Mouse (Mus musculus) hindbrain, postnatal 0 days (tissue): ENCODE data around the gene Fanca. TPM values are rescaled to one million over a fixed set of nuclear protein-coding genes. Genes with fewer than 3 reads are reported as not detected.

ENCODE experiments used
- ATAC-seq: fragments of 200-750 bp; cut with Nextera tagmentation; 2 replicates; pipeline ENCODE4 v1.8.0; 2017; ENCODE audit warnings: mild to moderate bottlenecking, moderate TSS enrichment, moderate library complexity
- DNase-seq: peaks from one replicate; pipeline ENCODE4 v3.0.0-alpha.2; 2015; ENCODE audit warnings: low spot score
- H3K27ac ChIP-seq: fragments of 300-500 bp; sonication (generic); 2 replicates; pipeline ENCODE4 v1.5.1; 2014; ENCODE audit warnings: mild to moderate bottlenecking
- H3K27me3 ChIP-seq: fragments of 300-500 bp; sonication (generic); 2 replicates; pipeline ENCODE4 v1.6.1; 2014; ENCODE audit warnings: low read length, mixed read lengths; ENCODE audit not compliant: insufficient read depth
- H3K36me3 ChIP-seq: fragments of 300-500 bp; sonication (generic); 2 replicates; pipeline ENCODE4 v1.6.1; 2014; ENCODE audit warnings: low read length, mixed read lengths; ENCODE audit not compliant: insufficient read depth
- H3K4me1 ChIP-seq: fragments of 300-500 bp; sonication (generic); 2 replicates; pipeline ENCODE4 v1.6.1; 2014; ENCODE audit warnings: antibody characterized with exemption, low read length, mixed read lengths; ENCODE audit not compliant: insufficient read depth
- H3K4me2 ChIP-seq: fragments of 300-500 bp; sonication (generic); 2 replicates; pipeline ENCODE4 v1.6.1; 2014; ENCODE audit warnings: low read depth, mild to moderate bottlenecking, low read length, moderate library complexity, mixed read lengths
- H3K4me3 ChIP-seq: fragments of 300-500 bp; sonication (generic); 2 replicates; pipeline ENCODE4 v1.5.1; 2014; ENCODE audit warnings: low read length
- H3K9ac ChIP-seq: fragments of 300-500 bp; sonication (generic); replicated peaks from 2 replicates; pipeline ENCODE4 v1.6.1; 2014; ENCODE audit warnings: mild to moderate bottlenecking, low read length, moderate library complexity, mixed read lengths
- H3K9me3 ChIP-seq: fragments of 300-500 bp; sonication (generic); 2 replicates; pipeline ENCODE4 v1.6.1; 2016; ENCODE audit warnings: low read length, mixed read lengths
- CTCF ChIP-seq: IDR thresholded peaks from 2 replicates; pipeline ENCODE4 v1.5.1; 2016; ENCODE audit warnings: antibody characterized with exemption, control low read depth, low read depth
- WGBS: fragments of 180-500 bp; shearing (Covaris S2); extraction: QIAGEN DNeasy Blood & Tissue Kit; methylation state at CpG from one replicate; pipeline ENCODE4 v1.1.7; 2014; 5-methylcytosine and 5-hydroxymethylcytosine counted together
- polyA plus RNA-seq: library from polyadenylated mRNA; unstranded; fragments of >200 nt; fragmentation: Nextera tagmentation; extraction: Ambion mirVana; gene quantifications from 2 replicates; pipeline ENCODE4 v1.2.1, GENCODE M21; 2015
- total RNA-seq: library from RNA; depleted of rRNA; stranded (reverse); fragments of >200 nt; gene quantifications from 2 replicates; pipeline ENCODE4 v1.2.3, GENCODE M21; 2014

Gene Fanca
- total and polyA plus RNA-seq, 2 experiments from 2014 or later = 5.8 to 13.5 TPM

GRCm38 (mm10) chr8:123248596-123248995 is 69.8 kb downstream of the Fanca start:
- no peak for TF ChIP-seq CTCF
- no peak overlapping the region for H3K9ac ChIP-seq
- H3K4me2 ChIP-seq = no peak overlapping the region
- H3K27me3 ChIP-seq = no peaks in the 10 kb centered on the region
- no peak overlapping the region for H3K27ac ChIP-seq
- H3K4me1 ChIP-seq = peaks cover 9% of the 10 kb centered on the region
- no peak for ATAC-seq
- no peak for DNase-seq
- no peak overlapping the region for H3K4me3 ChIP-seq
- H3K36me3 ChIP-seq = peaks cover 73% of the 10 kb centered on the region
- no peaks in the 10 kb centered on the region for H3K9me3 ChIP-seq
- WGBS = 93% methylated on average over 8 of the region's 8 CpGs

GRCm38 (mm10) chr8:123247748-123248147 is 70.6 kb downstream of the Fanca start:
- H3K9ac ChIP-seq = no peak overlapping the region
- H3K36me3 ChIP-seq = peaks cover 77% of the 10 kb centered on the region
- WGBS = 99% methylated on average over 6 of the region's 6 CpGs
- H3K4me2 ChIP-seq = no peak overlapping the region
- H3K4me1 ChIP-seq = peaks cover 3% of the 10 kb centered on the region
- H3K9me3 ChIP-seq = no peaks in the 10 kb centered on the region
- H3K27ac ChIP-seq = no peak overlapping the region
- ATAC-seq (no peak), DNase-seq (no peak)
- TF ChIP-seq CTCF = no peak
- no peaks in the 10 kb centered on the region for H3K27me3 ChIP-seq
- no peak overlapping the region for H3K4me3 ChIP-seq

GRCm38 (mm10) chr8:123245543-123245942 is 72.8 kb downstream of the Fanca start:
- ATAC-seq (no peak), DNase-seq (no peak)
- peaks cover 75% of the 10 kb centered on the region for H3K36me3 ChIP-seq
- no peak overlapping the region for H3K4me2 ChIP-seq
- TF ChIP-seq CTCF = no peak
- no peak overlapping the region for H3K27ac ChIP-seq
- H3K9ac ChIP-seq = no peak overlapping the region
- H3K4me3 ChIP-seq = no peak overlapping the region
- H3K27me3 ChIP-seq = no peaks in the 10 kb centered on the region
- no peaks in the 10 kb centered on the region for H3K4me1 ChIP-seq
- WGBS = 93% methylated on average over 12 of the region's 12 CpGs
- H3K9me3 ChIP-seq = no peaks in the 10 kb centered on the region

- no peak for TF ChIP-seq CTCF
- Histone ChIP-seq H3K9me3 (no peaks in the 10 kb centered on the region), H3K27me3 (no peaks in the 10 kb centered on the region), H3K4me3 (no peak overlapping the region), H3K4me2 (no peak overlapping the region), H3K9ac (no peak overlapping the region), H3K27ac (no peak overlapping the region), H3K36me3 (peaks cover 66% of the 10 kb centered on the region), H3K4me1 (no peaks in the 10 kb centered on the region)
- WGBS = 92% methylated on average over 4 of the region's 4 CpGs
- no peak for DNase-seq
- no peak for ATAC-seq
These were observed 74.0 kb downstream of the Fanca start for GRCm38 (mm10) chr8:123244382-123244781.

DNA sequence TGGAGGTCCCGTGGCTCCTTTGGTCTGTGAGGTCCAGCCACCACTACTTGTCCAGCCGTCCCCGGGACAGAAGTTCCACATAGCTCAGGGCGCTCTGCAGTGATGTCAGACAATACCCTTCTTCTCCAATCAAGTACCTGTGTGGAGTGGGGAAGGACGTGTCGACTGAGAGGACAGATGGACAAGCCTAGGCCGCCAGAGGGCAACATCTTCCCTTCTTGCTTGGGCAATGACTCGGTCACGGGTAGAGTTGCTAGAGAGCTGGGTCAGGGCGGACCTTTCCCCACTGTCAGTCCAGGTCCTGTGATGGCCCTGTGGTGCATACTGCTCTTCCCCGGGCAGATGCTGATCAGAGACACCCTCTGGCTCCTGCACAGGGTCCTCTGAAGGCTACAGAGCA is 75.3 kb downstream of the Fanca start:
- no peaks in the 10 kb centered on the region for H3K4me1 ChIP-seq
- no peak for ATAC-seq
- H3K27ac ChIP-seq = no peak overlapping the region
- no peak overlapping the region for H3K4me3 ChIP-seq
- no peak overlapping the region for H3K9ac ChIP-seq
- H3K9me3 ChIP-seq = no peaks in the 10 kb centered on the region
- no peak for TF ChIP-seq CTCF
- no peaks in the 10 kb centered on the region for H3K27me3 ChIP-seq
- peaks cover 54% of the 10 kb centered on the region for H3K36me3 ChIP-seq
- 75% methylated on average over 11 of the region's 11 CpGs for WGBS
- no peak overlapping the region for H3K4me2 ChIP-seq
- no peak for DNase-seq

DNA sequence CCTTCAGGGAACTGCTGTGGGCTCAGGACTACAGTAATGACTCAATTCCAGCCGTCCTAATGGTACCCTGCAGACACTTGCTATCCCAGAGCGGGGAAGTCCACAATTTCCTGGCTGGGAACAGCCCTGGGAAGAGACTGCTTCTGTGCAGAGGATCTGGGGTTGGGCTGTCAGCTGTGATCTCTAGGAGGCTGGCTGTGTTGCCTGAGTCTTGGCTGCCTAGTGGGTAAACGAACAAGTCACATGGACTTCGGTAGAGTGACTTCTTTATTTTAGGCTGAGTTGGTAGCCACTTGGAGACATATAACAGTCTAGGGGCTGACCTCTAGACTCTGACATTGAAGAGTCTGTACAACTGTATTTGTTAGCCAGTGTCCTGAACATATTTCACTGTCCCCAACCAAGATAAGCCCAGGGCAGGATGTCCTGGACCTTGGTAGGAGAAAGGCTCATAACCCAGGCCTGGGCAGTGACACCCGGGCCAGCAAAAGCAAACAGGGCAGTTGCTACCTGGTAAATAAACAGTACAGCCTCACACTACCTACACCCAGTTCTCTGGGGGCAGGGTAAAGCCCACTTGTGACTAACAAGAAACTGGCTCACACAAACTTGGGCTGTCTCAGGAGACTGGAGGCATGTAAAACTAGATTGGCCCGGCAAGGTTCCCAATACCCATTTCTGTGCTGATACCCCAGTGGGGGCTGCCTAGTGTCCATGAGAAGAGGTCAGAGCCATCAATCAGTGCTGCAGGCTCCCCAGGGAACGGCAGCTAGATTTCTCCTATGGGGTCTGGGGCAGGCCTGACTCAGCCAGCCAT is 76.1 kb downstream of the Fanca start:
- no peak overlapping the region for H3K4me3 ChIP-seq
- no peaks in the 10 kb centered on the region for H3K27me3 ChIP-seq
- H3K9me3 ChIP-seq = no peaks in the 10 kb centered on the region
- no peak overlapping the region for H3K27ac ChIP-seq
- 87% methylated on average over 7 of the region's 7 CpGs for WGBS
- no peaks in the 10 kb centered on the region for H3K4me1 ChIP-seq
- peaks cover 47% of the 10 kb centered on the region for H3K36me3 ChIP-seq
- H3K4me2 ChIP-seq = no peak overlapping the region
- H3K9ac ChIP-seq = no peak overlapping the region
- ATAC-seq (no peak), DNase-seq (no peak)
- no peak for TF ChIP-seq CTCF

DNA sequence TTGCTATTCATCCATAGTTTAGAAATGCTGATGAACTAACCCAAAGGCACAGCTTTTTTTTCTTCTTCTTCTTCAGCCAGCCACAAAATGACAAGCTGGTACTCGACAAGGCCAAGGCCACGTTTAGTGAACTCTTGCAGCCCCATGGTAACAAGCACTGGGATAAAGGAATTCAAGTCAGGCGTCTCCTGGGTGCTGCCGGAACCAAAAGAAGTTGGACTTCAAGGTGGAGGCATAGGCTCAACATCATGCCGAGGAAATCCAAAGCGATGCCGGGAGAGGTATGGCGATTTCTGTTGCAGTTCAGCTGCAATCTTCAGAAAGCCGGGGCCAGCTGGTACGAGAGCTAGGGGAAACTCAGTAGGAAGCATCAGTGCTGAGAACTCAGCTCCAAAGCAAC is 79.0 kb downstream of the Fanca start:
- 74% methylated on average over 10 of the region's 10 CpGs for WGBS
- Histone ChIP-seq H3K27ac (no peak overlapping the region), H3K4me1 (peaks cover 15% of the 10 kb centered on the region), H3K9me3 (no peaks in the 10 kb centered on the region), H3K4me2 (no peak overlapping the region), H3K27me3 (no peaks in the 10 kb centered on the region), H3K4me3 (no peak overlapping the region), H3K9ac (no peak overlapping the region), H3K36me3 (peaks cover 20% of the 10 kb centered on the region)
- no peak for DNase-seq
- no peak for TF ChIP-seq CTCF
- no peak for ATAC-seq
